Mouse (Mus musculus) ES-E14 (cell line): ENCODE data around the gene Gm17545.

ENCODE experiments used
- CHD2 ChIP-seq: IDR thresholded peaks from 2 replicates; pipeline ENCODE4 v1.6.1; 2014; ENCODE audit warnings: mild to moderate bottlenecking, low read depth, low read length, inconsistent platforms
- HCFC1 ChIP-seq: IDR thresholded peaks from 2 replicates; pipeline ENCODE4 v1.6.1; 2012; ENCODE audit warnings: low read length, inconsistent platforms, borderline replicate concordance; ENCODE audit not compliant: insufficient read depth

GRCm38 (mm10) chr9:22405414-22405813 lies 48.7 kb upstream of the Gm17545 start:
- TF ChIP-seq CHD2 (no peak), HCFC1 (no peak)
